Mouse (Mus musculus) liver, postnatal 0 days (tissue): ENCODE results near the gene Ttc28. TPM values are rescaled to one million over a fixed set of nuclear protein-coding genes. Genes with fewer than 3 reads are reported as not detected.

Experiments
- ATAC-seq: fragments of 200-750 bp; cut with Nextera tagmentation; 2 replicates; pipeline ENCODE4 v1.8.0; 2017; ENCODE audit warnings: mild to moderate bottlenecking, moderate library complexity
- DNase-seq: peaks from one replicate; pipeline ENCODE4 v3.0.0-alpha.2; 2016
- H3K27ac ChIP-seq: fragments of 300-500 bp; sonication (generic); 2 replicates; pipeline ENCODE4 v1.5.1; 2014; ENCODE audit warnings: antibody characterized with exemption, moderate library complexity, mild to moderate bottlenecking, low read depth
- H3K27me3 ChIP-seq: fragments of 300-500 bp; sonication (generic); 2 replicates; pipeline ENCODE4 v1.6.1; 2014; ENCODE audit warnings: low read length, control low read depth, mixed read lengths; ENCODE audit not compliant: insufficient read depth
- H3K36me3 ChIP-seq: fragments of 300-500 bp; sonication (generic); replicated peaks from 2 replicates; pipeline ENCODE4 v1.6.1; 2014; ENCODE audit warnings: mild to moderate bottlenecking, control low read depth, low read length, moderate library complexity, mixed read lengths; ENCODE audit not compliant: insufficient read depth
- H3K4me1 ChIP-seq: fragments of 300-500 bp; sonication (generic); 2 replicates; pipeline ENCODE4 v1.6.1; 2014; ENCODE audit warnings: antibody characterized with exemption, mild to moderate bottlenecking, control low read depth; ENCODE audit not compliant: insufficient read depth
- H3K4me2 ChIP-seq: fragments of 300-500 bp; sonication (generic); 2 replicates; pipeline ENCODE4 v1.6.1; 2014; ENCODE audit warnings: low read depth, mild to moderate bottlenecking, low read length, moderate library complexity, mixed read lengths
- H3K4me3 ChIP-seq: fragments of 300-500 bp; sonication (generic); 2 replicates; pipeline ENCODE4 v1.5.1; 2014; ENCODE audit warnings: low read depth, low read length
- H3K9ac ChIP-seq: fragments of 300-500 bp; sonication (generic); replicated peaks from 2 replicates; pipeline ENCODE4 v1.6.1; 2014; ENCODE audit warnings: mild to moderate bottlenecking, moderate library complexity
- H3K9me3 ChIP-seq: fragments of 300-500 bp; sonication (generic); 2 replicates; pipeline ENCODE4 v1.6.1; 2016; ENCODE audit warnings: mild to moderate bottlenecking, control low read depth, low read length, mixed read lengths
- CTCF ChIP-seq: sonication (generic); IDR thresholded peaks from 2 replicates; pipeline ENCODE4 v1.5.1; 2016; ENCODE audit warnings: antibody characterized with exemption, low read depth
- EP300 ChIP-seq: IDR thresholded peaks from 2 replicates; pipeline ENCODE4 v1.6.1; 2016; ENCODE audit warnings: antibody characterized with exemption, low read depth, mild to moderate bottlenecking
- WGBS: fragments of 180-500 bp; shearing (Covaris S2); extraction: QIAGEN DNeasy Blood & Tissue Kit; methylation state at CpG from one replicate; pipeline ENCODE4 v1.1.7; 2014; ENCODE audit not compliant: insufficient replicate concordance; 5-methylcytosine and 5-hydroxymethylcytosine counted together
- polyA plus RNA-seq: library from polyadenylated mRNA; unstranded; fragments of >200 nt; fragmentation: Nextera tagmentation; extraction: Ambion mirVana; gene quantifications from 2 replicates; pipeline ENCODE4 v1.2.1, GENCODE M21; 2015

Ttc28 gene
- polyA plus RNA-seq, 1 experiment from 2014 or later = 0.73 TPM

GRCm38 (mm10) chr5:111300776-111301175 lies 421.2 kb downstream of the Ttc28 start:
- no peak overlapping the region for H3K4me2 ChIP-seq
- TF ChIP-seq CTCF (no peak), EP300 (no peak)
- no peaks in the 10 kb centered on the region for H3K36me3 ChIP-seq

GRCm38 (mm10) chr5:111301736-111302135 lies 422.1 kb downstream of the Ttc28 start:
- no peaks in the 10 kb centered on the region for H3K9me3 ChIP-seq
- no peak overlapping the region for H3K27ac ChIP-seq
- H3K4me3 ChIP-seq = no peak overlapping the region
- H3K27me3 ChIP-seq = no peaks in the 10 kb centered on the region
- no peak overlapping the region for H3K4me2 ChIP-seq
- ATAC-seq (no peak), DNase-seq (no peak)
- H3K36me3 ChIP-seq = no peaks in the 10 kb centered on the region
- TF ChIP-seq CTCF (no peak), EP300 (no peak)
- H3K4me1 ChIP-seq = 0 out of 2 replicates have a peak, but pooled peaks cover 5% of the 10 kb centered on the region
- 47% methylated on average over 7 of the region's 7 CpGs for WGBS
- no peak overlapping the region for H3K9ac ChIP-seq

More at GRCm38 (mm10) chr5:111300776-111301175, 421.2 kb downstream of the Ttc28 start:
- Histone ChIP-seq H3K27ac (no peak overlapping the region), H3K9me3 (no peaks in the 10 kb centered on the region), H3K4me3 (no peak overlapping the region), H3K4me1 (0 out of 2 replicates have a peak, but pooled peaks cover 5% of the 10 kb centered on the region), H3K27me3 (no peaks in the 10 kb centered on the region), H3K9ac (no peak overlapping the region)
- WGBS = 76% methylated on average over 8 of the region's 8 CpGs
- ATAC-seq (no peak), DNase-seq (no peak)

GRCm38 (mm10) chr5:111304730-111305129 lies 425.1 kb downstream of the Ttc28 start:
- DNase-seq (no peak), ATAC-seq (no peak)
- Histone ChIP-seq H3K4me1 (0 out of 2 replicates have a peak, but pooled peaks cover 5% of the 10 kb centered on the region), H3K27me3 (no peaks in the 10 kb centered on the region), H3K27ac (no peak overlapping the region), H3K36me3 (no peaks in the 10 kb centered on the region), H3K4me2 (no peak overlapping the region), H3K9me3 (no peaks in the 10 kb centered on the region), H3K9ac (no peak overlapping the region), H3K4me3 (no peak overlapping the region)
- TF ChIP-seq EP300 (no peak), CTCF (peak; percentile 29; the same call in 1 of the 2 replicates)
- WGBS = 76% methylated on average over 3 of the region's 3 CpGs

- H3K9ac ChIP-seq = no peak overlapping the region
- WGBS = 66% methylated on average over 6 of the region's 6 CpGs
- no peak for DNase-seq
- TF ChIP-seq CTCF (no peak), EP300 (no peak)
- H3K4me3 ChIP-seq = no peak overlapping the region
- no peaks in the 10 kb centered on the region for H3K27me3 ChIP-seq
- H3K27ac ChIP-seq = no peak overlapping the region
- no peaks in the 10 kb centered on the region for H3K4me1 ChIP-seq
- H3K9me3 ChIP-seq = no peaks in the 10 kb centered on the region
- H3K4me2 ChIP-seq = no peak overlapping the region
- ATAC-seq = no peak
- H3K36me3 ChIP-seq = no peaks in the 10 kb centered on the region
Observed at GRCm38 (mm10) chr5:111310185-111310584, 430.6 kb downstream of the Ttc28 start.

GRCm38 (mm10) chr5:111313833-111314232 lies 434.2 kb downstream of the Ttc28 start:
- Histone ChIP-seq H3K27ac (no peak overlapping the region), H3K4me2 (no peak overlapping the region), H3K9ac (no peak overlapping the region), H3K4me1 (no peaks in the 10 kb centered on the region), H3K27me3 (no peaks in the 10 kb centered on the region), H3K36me3 (no peaks in the 10 kb centered on the region), H3K4me3 (no peak overlapping the region), H3K9me3 (no peaks in the 10 kb centered on the region)
- no peak for ATAC-seq
- TF ChIP-seq CTCF (no peak), EP300 (no peak)
- WGBS = 80% methylated on average over 9 of the region's 9 CpGs
- no peak for DNase-seq

- H3K36me3 ChIP-seq = no peaks in the 10 kb centered on the region
- no peak overlapping the region for H3K27ac ChIP-seq
- TF ChIP-seq CTCF (no peak), EP300 (no peak)
- H3K4me2 ChIP-seq = no peak overlapping the region
- H3K9ac ChIP-seq = no peak overlapping the region
- no peaks in the 10 kb centered on the region for H3K9me3 ChIP-seq
- no peak overlapping the region for H3K4me3 ChIP-seq
- H3K27me3 ChIP-seq = no peaks in the 10 kb centered on the region
- no peaks in the 10 kb centered on the region for H3K4me1 ChIP-seq
- DNase-seq (no peak), ATAC-seq (no peak)
- WGBS = 80% methylated on average over 6 of the region's 6 CpGs
Observed at GRCm38 (mm10) chr5:111315061-111315460, 435.5 kb downstream of the Ttc28 start.

- no peak overlapping the region for H3K27ac ChIP-seq
- no peaks in the 10 kb centered on the region for H3K9me3 ChIP-seq
- no peak overlapping the region for H3K4me3 ChIP-seq
- H3K4me2 ChIP-seq = no peak overlapping the region
- 68% methylated on average over 3 of the region's 3 CpGs for WGBS
- no peaks in the 10 kb centered on the region for H3K36me3 ChIP-seq
- H3K4me1 ChIP-seq = no peaks in the 10 kb centered on the region
- ATAC-seq (no peak), DNase-seq (no peak)
- no peaks in the 10 kb centered on the region for H3K27me3 ChIP-seq
- no peak for TF ChIP-seq CTCF
- no peak for TF ChIP-seq EP300
- H3K9ac ChIP-seq = no peak overlapping the region
Observed at GRCm38 (mm10) chr5:111317526-111317925, 437.9 kb downstream of the Ttc28 start.
